Mouse (Mus musculus): ENCODE results near the gene Col19a1.
"Not testable (repeated sequence)": the region's sequence is repeated elsewhere in the genome, so short reads cannot be mapped to it uniquely, and the experiment has no call there.

Gene Col19a1

GRCm38 (mm10) chr1:24587141-24587541, at the start of gene Col19a1:
Gene Col19a1, minus strand, starts transcription at chr1:24587472.
- peak; percentile 59 for DNase-seq

- peak; percentile 19 for DNase-seq
Observed at GRCm38 (mm10) chr1:24633553-24634132, 46.4 kb upstream of the Col19a1 start.

- DNase-seq, result not testable (repeated sequence)
Observed at GRCm38 (mm10) chr1:24612556-24612955, 25.3 kb upstream of the Col19a1 start.

GRCm38 (mm10) chr1:24595096-24595495, 7.8 kb upstream of the Col19a1 start:
- DNase-seq, result no peak

- peak; percentile 35 for DNase-seq
Observed at GRCm38 (mm10) chr1:24586370-24587140, 717 bp downstream of the Col19a1 start.

GRCm38 (mm10) chr1:24572602-24573001, 14.7 kb downstream of the Col19a1 start:
- no peak for DNase-seq

- DNase-seq, result peak; percentile 30
Observed at GRCm38 (mm10) chr1:24564113-24564512, 23.2 kb downstream of the Col19a1 start.

GRCm38 (mm10) chr1:24558005-24558404, 29.3 kb downstream of the Col19a1 start:
- DNase-seq, result peak; percentile 5

- DNase-seq, result no peak
Observed at GRCm38 (mm10) chr1:24553462-24553861, 33.8 kb downstream of the Col19a1 start.

- DNase-seq, result peak; percentile 55
Observed at GRCm38 (mm10) chr1:24550560-24551280, 36.6 kb downstream of the Col19a1 start.

GRCm38 (mm10) chr1:24550031-24550430, 37.2 kb downstream of the Col19a1 start:
- no peak for DNase-seq

- no peak for DNase-seq
Observed at GRCm38 (mm10) chr1:24549050-24549449, 38.2 kb downstream of the Col19a1 start.

GRCm38 (mm10) chr1:24547574-24547973, 39.7 kb downstream of the Col19a1 start:
- no peak for DNase-seq

GRCm38 (mm10) chr1:24539852-24540251, 47.4 kb downstream of the Col19a1 start:
- no peak for DNase-seq

- no peak for DNase-seq
Observed at GRCm38 (mm10) chr1:24527194-24527593, 60.1 kb downstream of the Col19a1 start.

- DNase-seq, result no peak
Observed at GRCm38 (mm10) chr1:24517462-24517861, 69.8 kb downstream of the Col19a1 start.

GRCm38 (mm10) chr1:24515341-24515740, 71.9 kb downstream of the Col19a1 start:
- DNase-seq, result peak; percentile 56

- no peak for DNase-seq
Observed at GRCm38 (mm10) chr1:24511536-24511935, 75.7 kb downstream of the Col19a1 start.

- DNase-seq, result no peak
Observed at GRCm38 (mm10) chr1:24495400-24495799, 91.9 kb downstream of the Col19a1 start.

- no peak for DNase-seq
Observed at GRCm38 (mm10) chr1:24484161-24484560, 103.1 kb downstream of the Col19a1 start.

- DNase-seq, result no peak
Observed at GRCm38 (mm10) chr1:24471096-24471710, 116.1 kb downstream of the Col19a1 start.

- no peak for DNase-seq
Observed at GRCm38 (mm10) chr1:24470633-24471032, 116.6 kb downstream of the Col19a1 start.

- DNase-seq, result no peak
Observed at GRCm38 (mm10) chr1:24461305-24461887, 125.9 kb downstream of the Col19a1 start.
